Mouse (Mus musculus) c-Kit-positive CD71-positive TER-119-positive erythroid progenitor cells, embryonic 14.5 days (primary cell): ENCODE results near the gene Atf3.

ENCODE experiments used
- DNase-seq: peaks from one replicate; pipeline ENCODE4 v3.0.0-alpha.2; 2013; ENCODE audit warnings: low spot score

Atf3 gene

GRCm38 (mm10) chr1:191226570-191226969, 8.7 kb upstream of the Atf3 start:
- no peak for DNase-seq

GRCm38 (mm10) chr1:191225771-191226170, 7.9 kb upstream of the Atf3 start:
- DNase-seq = no peak

- DNase-seq = peak; percentile 53
These were observed 7.3 kb upstream of the Atf3 start for GRCm38 (mm10) chr1:191224981-191225703.

GRCm38 (mm10) chr1:191224302-191224980, 6.6 kb upstream of the Atf3 start:
- peak; percentile 89 for DNase-seq

- no peak for DNase-seq
These were observed 6.1 kb upstream of the Atf3 start for GRCm38 (mm10) chr1:191223930-191224301.

GRCm38 (mm10) chr1:191222031-191222430, 4.2 kb upstream of the Atf3 start:
- no peak for DNase-seq

- no peak for DNase-seq
These were observed 2.7 kb upstream of the Atf3 start for GRCm38 (mm10) chr1:191220588-191220987.

GRCm38 (mm10) chr1:191219748-191220147, 1.9 kb upstream of the Atf3 start:
- DNase-seq = no peak

- no peak for DNase-seq
These were observed 744 bp upstream of the Atf3 start for GRCm38 (mm10) chr1:191218583-191218982.

- DNase-seq = no peak
These were observed 1.8 kb downstream of the Atf3 start for GRCm38 (mm10) chr1:191215776-191216661.

GRCm38 (mm10) chr1:191211096-191211495, 6.7 kb downstream of the Atf3 start:
- DNase-seq = no peak

GRCm38 (mm10) chr1:191205791-191206190, 12.0 kb downstream of the Atf3 start:
- DNase-seq = no peak

GRCm38 (mm10) chr1:191204876-191205275, 13.0 kb downstream of the Atf3 start:
- no peak for DNase-seq

- no peak for DNase-seq
These were observed 14.3 kb downstream of the Atf3 start for GRCm38 (mm10) chr1:191203496-191203895.

GRCm38 (mm10) chr1:191202208-191202952, 15.5 kb downstream of the Atf3 start:
- no peak for DNase-seq

GRCm38 (mm10) chr1:191200816-191201602, 16.8 kb downstream of the Atf3 start:
- no peak for DNase-seq

- DNase-seq = no peak
These were observed 19.9 kb downstream of the Atf3 start for GRCm38 (mm10) chr1:191197916-191198315.

GRCm38 (mm10) chr1:191196016-191196415, 21.8 kb downstream of the Atf3 start:
- no peak for DNase-seq

- no peak for DNase-seq
These were observed 24.0 kb downstream of the Atf3 start for GRCm38 (mm10) chr1:191193657-191194424.

GRCm38 (mm10) chr1:191192751-191193150, 25.1 kb downstream of the Atf3 start:
- no peak for DNase-seq
